Mouse (Mus musculus): ENCODE data around the gene Abca7.
"Not testable (repeated sequence)": the region's sequence is repeated elsewhere in the genome, so short reads cannot be mapped to it uniquely, and the experiment has no call there.

The Abca7 gene

DNA sequence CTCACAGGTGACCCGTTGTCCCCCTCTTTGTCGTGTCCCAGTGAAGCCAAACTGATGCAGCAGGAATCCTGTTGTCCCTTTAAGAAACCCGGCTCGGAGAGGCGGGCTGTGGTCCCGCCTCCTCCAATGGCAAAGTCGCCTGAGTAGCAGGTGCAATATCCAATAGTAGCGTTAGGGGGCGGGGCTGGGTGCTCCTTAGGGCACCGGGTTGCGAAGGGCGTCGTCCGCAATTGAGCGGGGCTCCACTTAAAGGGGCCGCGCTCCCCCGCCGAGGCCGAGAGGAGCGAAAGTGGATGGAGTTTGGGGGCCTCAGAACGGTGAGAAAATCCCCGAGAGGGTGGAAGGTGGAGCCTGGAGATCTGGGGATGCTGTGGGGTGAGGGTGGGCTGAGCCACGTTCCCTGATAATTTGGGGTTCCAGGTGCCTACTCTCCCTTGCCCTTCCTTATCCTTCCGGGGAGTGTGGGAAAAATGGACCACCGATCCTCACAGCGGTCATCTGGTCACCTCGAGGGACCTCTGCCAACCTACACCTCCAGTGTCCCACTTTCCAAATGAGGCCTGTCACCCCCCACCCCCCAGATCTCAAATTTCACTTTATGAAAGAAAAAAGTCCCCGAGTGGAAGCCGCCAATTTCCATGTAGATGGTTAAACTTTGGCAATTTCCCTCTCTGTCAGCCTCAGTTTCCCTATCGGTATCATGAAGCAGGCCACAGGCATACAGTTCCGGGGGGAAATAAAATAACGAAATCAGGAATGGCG, at the start of gene Abca7:
TSS of gene Abca7 (plus strand) at position 223 of the 762 bp plus-strand sequence.
- peak; percentile 97 for DNase-seq (ENCODE audit: low spot score)

DNA sequence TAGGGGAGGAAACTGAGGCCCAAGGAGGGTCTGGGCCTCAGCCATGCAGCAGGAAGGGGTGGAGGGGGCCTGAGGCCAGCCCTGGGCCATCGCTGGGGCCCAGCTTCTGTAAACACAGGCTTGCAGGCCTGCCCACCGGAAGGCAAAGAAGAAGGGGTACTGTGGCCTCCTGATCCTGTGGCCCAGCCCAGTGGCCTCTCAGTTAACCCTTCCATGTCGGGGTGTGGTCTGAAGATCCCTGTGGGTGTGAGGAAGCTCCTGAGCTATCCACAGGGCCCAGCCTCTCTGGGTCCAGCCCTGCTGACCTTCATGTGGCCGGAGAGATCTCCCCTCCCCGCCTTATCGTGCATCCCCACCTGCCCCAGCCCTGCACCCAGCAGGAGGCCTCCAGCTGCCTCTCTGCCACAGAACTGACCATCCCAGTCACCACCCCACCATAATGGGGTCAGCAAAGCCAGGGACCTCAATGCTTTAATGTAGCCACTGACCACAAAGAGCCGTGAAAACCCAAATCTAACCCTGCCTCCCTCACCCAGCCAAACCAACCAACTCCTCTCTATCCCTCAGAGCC, 49.5 kb upstream of the Abca7 start:
- DNase-seq (ENCODE audit: low spot score) = no peak

DNA sequence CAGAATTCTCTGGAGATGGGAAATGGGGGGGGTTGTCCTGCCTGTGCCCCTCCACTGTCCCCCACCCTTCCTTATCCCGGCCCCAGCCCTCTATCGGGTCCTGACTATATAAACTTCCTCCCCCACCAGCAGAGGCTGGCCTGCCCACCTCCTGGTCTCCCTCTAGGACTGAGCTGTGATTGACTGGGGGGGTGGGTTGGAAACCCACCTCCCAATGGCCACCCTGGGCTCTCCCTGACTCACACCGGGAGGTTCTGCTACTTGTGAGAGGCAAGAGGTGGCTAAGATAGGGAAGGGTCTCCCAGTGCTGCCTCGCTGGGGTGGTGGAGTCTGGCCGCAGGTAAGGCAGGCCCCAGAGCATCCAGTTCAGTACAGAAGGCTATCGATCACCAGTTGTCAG, 48.8 kb upstream of the Abca7 start:
- DNase-seq (ENCODE audit: low spot score) = no peak

- no peak for DNase-seq (ENCODE audit: low spot score)
These were observed 46.4 kb upstream of the Abca7 start for GRCm38 (mm10) chr10:79949873-79950272.

DNA sequence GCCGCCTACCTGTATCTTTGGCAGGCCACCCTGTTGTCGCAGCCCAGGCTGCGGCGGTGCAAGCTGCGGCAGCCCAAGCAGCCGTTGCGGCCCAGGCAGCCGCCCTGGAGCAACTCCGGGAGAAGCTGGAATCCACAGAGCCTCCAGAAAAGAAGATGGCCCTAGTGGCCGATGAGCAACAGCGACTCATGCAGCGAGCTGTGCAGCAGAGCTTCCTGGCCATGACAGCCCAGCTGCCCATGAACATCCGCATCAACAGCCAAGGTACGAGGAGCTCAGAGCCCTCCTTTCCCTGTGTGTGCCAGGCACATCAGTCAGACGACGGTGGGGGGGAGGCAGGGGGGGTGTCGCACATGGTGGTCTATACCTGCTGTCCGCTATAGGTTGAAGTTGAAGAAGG, 45.6 kb upstream of the Abca7 start:
- DNase-seq (ENCODE audit: low spot score) = no peak

GRCm38 (mm10) chr10:79953946-79954345, 42.3 kb upstream of the Abca7 start:
- peak; percentile 43 for DNase-seq (ENCODE audit: low spot score)

DNA sequence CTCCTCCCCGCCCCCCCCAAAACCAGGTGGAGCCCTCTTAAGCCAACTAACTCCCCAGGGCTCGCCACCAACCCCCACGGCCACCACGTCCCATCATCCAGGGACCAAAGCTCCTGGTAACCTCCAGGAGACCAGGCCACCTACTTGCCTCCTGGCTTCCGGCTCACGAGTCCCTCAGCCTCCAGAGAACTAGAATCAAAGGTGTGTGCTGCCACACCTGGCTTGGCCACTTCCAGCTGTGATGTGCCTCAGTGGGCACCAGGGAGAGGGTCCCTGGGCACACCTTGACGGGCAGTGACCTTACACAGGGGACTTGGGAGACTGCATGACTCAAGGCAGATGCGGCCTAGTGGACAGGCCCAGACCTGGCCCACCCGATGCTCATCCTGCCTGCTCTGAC, 40.6 kb upstream of the Abca7 start:
- no peak for DNase-seq (ENCODE audit: low spot score)

DNA sequence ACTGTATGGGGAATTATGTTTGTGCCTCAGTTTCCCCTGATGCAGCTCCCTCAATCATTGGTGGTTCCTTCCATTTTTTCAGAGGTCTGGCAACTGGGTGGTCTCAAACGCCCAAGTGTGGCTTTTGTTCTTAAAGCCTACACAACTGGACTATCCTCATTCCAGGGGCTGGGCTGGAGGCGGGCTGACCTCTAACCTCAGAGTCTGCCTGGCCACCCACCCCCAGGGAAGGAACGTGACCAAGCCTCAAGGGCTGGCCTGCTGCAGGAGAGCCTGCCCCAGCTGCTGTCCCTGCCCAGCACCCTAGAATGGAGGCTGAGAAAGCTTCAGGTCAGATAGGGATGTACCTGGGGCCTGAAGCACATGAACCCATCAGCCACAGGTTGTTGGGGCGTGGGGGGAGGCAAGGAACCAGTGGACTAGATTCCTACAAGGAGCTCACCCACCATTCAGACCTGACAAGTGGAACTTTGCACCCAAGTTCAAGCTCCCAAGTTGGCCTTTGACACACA, 39.6 kb upstream of the Abca7 start:
- DNase-seq (ENCODE audit: low spot score) = no peak

GRCm38 (mm10) chr10:79958140-79958816, 38.0 kb upstream of the Abca7 start:
- DNase-seq (ENCODE audit: low spot score) = peak; percentile 88

- DNase-seq (ENCODE audit: low spot score) = not testable (repeated sequence)
These were observed 36.9 kb upstream of the Abca7 start for GRCm38 (mm10) chr10:79959412-79959811.

DNA sequence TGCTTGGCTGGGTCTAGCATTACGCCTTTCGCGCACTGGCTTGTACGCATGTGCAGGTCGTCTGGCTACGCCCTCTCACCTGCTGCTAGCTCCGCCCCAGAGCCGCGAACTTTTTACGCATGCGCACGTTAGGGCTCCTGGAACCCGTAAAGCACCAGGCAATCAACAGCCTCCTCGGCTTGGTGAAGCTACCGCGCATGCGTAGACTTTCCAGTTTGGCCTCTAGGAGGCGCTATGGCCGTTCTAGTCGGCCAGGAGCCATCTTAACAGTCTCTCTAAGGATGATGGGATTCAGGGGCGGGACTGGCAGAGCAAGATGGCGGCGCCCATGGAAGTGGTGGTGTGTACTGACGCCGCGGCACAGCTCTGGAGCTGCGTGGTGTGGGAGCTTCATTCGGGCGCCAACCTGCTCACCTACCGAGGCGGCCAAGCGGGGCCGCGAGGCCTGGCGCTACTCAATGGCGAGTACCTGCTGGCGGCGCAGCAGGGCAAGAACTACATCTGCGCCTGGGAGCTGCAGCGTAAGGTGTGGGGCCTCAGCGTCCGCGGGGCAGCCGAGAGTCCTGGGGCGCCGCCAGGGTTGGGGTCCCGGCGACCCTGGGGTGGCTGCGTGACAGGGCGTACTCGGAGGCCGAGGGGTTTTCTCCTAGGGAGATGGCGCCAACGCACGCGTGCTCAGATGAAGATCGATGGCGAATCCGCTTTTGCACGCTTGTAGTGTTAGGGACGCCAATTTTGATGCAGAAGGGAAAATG, 36.3 kb upstream of the Abca7 start, which contains the start of gene Wdr18:
TSS of gene Wdr18 (plus strand) at position 306 of the 755 bp plus-strand sequence.
- peak; percentile 100 for DNase-seq (ENCODE audit: low spot score)

- DNase-seq (ENCODE audit: low spot score) = no peak
These were observed 35.5 kb upstream of the Abca7 start for GRCm38 (mm10) chr10:79960671-79961294.

- DNase-seq (ENCODE audit: low spot score) = no peak
These were observed 31.6 kb upstream of the Abca7 start for GRCm38 (mm10) chr10:79964727-79965126.

DNA sequence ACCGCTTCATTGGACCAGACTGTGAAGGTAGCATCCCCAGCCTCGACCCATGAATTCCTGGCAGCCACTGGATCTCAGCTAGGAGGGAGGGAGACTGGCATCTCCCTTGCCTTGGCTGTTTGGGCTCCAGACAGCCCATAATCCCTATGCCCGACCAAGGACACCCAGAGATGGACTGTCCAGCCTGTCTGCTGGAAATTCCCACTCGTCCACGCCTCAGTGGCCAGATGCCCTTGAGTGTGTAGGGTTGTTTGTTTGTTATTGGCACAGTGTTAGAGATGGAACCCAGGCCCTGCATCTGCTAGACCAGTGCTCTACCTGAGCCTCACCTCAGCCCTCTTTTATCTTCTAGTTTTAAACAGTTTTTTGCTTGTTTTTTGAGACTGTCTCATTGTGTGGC, 31.0 kb upstream of the Abca7 start:
- no peak for DNase-seq (ENCODE audit: low spot score)

- DNase-seq (ENCODE audit: low spot score) = no peak
These were observed 29.4 kb upstream of the Abca7 start for GRCm38 (mm10) chr10:79966886-79967400.

DNA sequence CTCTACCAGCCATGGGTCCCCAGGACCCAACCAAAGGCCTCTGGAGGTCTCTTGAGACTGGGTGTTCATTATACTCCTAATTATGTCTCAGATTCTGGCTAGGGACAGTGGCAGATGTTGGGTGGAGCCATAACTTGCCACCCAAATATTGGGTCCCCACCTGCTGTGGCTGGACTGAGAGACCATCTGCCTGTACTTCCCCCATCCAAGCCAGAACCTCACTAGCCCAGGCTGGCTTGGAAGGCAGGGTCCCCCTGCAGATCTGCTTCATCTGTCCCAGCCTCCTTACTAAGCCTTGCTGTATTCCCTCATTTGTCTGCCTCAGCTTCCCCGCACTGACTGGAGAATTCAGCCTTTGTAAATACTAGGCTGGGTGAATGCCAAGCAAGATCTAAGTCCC, 28.1 kb upstream of the Abca7 start:
- DNase-seq (ENCODE audit: low spot score) = no peak

- DNase-seq (ENCODE audit: low spot score) = no peak
These were observed 27.1 kb upstream of the Abca7 start for GRCm38 (mm10) chr10:79969124-79969568.

DNA sequence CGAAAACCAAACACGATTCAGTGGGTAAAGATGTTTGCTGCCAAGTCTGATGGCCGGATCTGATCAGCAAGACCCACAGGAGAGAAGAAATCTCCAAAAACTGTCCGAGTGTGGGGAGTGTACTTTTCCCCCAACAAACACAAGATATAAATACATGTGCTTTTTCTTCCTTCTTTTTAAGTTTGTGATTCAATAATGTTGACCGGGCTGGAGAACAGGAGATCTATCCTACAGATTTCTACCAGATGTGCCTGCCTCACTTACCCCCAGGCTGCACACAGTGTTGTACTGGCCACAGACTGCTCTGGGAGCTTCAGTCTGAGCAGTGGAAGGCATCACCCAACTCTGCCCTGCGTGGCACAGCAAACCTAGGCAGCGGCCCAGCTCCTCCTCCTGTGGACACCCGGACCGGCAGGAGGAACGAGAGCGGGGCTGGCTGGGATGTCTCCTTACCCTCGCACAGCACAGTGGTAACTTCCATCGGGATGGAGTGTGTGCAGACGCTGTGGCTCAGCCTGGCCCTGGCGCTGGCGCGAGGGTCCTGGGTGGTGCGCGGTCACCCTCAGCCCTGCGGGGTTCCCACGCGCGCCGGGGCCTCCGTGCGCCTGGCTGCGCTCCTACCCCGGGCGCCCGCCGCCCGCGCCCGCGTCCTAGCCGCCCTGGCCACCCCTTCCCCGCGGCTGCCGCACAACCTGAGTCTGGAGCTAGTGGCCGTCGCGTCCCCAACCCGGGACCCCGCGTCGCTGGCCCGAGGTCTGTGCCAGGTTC, 25.7 kb upstream of the Abca7 start, which contains the start of gene Grin3b:
TSS of gene Grin3b (plus strand) at position 301 of the 768 bp plus-strand sequence.
- no peak for DNase-seq (ENCODE audit: low spot score)

GRCm38 (mm10) chr10:79971183-79971497, 25.2 kb upstream of the Abca7 start:
- DNase-seq (ENCODE audit: low spot score) = no peak

GRCm38 (mm10) chr10:79972831-79973230, 23.5 kb upstream of the Abca7 start:
- DNase-seq (ENCODE audit: low spot score) = no peak

DNA sequence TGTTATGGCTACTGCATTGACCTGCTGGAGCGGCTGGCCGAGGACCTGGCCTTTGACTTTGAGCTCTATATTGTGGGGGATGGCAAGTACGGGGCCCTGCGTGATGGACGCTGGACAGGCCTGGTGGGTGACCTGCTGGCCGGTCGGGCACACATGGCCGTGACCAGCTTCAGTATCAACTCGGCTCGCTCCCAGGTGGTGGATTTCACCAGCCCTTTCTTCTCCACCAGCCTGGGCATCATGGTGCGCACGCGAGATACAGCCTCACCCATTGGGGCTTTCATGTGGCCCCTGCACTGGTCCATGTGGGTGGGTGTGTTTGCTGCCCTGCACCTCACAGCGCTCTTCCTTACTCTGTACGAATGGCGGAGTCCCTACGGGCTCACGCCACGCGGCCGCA, 22.2 kb upstream of the Abca7 start:
- no peak for DNase-seq (ENCODE audit: low spot score)

All from lung, postnatal 25 days (tissue).